Mouse (Mus musculus): Measurements from ENCODE around the gene Mphosph10.

The Mphosph10 gene

DNA sequence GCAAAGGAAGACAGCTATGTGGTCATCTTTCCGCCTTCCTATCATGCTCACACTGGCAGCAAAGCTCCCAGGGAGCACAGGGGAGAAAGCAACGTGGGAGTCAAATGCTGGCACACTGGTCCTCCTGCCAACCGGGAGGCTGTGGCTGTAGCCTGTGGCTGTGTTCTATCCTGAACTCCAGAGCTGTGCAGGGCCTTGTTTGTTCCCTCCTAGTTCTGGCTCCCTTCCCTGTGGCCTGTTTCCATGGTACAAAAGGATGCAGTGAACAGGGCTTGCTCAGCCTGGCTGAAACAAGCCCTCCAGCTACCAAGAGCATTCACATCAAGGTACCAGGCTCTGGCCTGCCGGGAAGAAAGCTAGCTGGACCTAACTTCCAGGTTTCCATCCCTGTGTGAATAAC lies 41.0 kb downstream of the Mphosph10 start:
- peak; percentile 87 for DNase-seq (ENCODE audit: low spot score)

DNA sequence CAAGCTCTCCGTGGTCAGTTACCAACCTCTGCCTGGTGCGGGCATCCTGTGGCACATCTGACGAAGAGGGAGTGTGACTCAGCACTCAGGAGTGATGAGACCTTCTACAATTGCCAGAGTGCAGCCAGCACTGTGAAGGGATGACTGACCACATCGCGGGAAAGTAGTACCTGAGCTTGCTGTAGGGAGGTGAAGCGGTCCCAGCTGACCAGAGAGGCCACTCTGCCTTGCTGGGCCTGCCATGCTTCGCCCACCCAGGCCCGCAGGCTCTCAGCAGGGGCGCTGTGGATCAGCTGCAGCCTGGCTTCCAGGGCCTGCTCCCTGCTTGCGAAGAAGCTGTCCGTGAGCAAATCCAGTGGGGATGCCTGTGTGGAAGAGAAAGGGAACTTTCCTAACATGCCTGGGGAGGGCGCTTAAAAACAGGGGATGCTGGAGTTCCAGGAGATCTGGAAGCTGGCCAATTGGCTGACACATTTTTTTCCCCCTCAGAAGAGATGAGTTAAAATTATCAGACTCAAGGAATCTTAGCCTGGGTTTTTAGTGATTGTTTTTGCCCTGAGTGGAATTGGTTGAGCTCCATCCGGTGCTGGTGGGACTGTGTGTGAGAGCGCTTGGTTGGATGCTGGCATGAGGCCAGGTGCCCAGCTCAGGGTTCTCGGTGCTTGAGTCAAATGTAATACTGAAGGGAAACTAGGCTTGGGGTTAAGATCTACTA lies 42.8 kb downstream of the Mphosph10 start:
- peak; percentile 44 for DNase-seq (ENCODE audit: low spot score)

DNA sequence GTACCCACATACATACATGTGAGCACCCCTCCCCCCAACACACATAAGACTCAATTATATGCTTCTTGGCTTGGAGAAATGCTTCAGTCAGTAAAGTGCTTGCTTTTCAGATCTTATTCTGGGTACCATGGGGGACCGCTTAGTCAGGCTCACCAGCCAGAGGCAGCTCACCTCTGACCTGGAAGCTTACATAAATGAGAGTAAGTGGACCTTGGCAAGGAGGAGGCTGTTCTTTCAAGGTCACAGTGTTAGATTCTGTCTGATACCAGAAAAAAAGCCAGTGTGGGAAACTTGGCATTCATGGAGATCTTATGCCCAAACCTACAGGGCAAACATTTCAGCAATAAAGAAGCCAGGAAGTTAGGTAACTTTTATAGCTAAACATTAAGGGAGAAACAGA lies 44.3 kb downstream of the Mphosph10 start:
- no peak for DNase-seq (ENCODE audit: low spot score)

DNA sequence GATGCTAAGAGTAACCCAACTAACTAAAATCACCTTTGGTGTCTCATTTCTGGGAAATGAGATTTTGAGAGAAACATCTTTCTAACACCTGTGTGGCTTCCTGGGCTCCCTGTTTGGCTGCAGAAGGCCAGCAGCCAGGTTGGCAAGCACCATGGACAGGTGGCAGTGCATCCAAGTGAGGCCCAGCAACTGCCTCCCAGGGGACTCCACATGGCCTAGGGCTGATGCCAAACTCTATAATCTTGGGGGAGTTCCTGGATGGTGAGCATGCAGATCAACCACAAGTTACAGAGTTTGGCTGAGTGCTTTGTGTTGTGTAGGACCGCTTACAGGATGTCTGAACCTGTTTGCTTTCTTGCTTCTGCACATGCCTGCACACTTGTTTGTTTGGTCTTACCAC lies 59.4 kb downstream of the Mphosph10 start:
- DNase-seq (ENCODE audit: low spot score): no peak

DNA sequence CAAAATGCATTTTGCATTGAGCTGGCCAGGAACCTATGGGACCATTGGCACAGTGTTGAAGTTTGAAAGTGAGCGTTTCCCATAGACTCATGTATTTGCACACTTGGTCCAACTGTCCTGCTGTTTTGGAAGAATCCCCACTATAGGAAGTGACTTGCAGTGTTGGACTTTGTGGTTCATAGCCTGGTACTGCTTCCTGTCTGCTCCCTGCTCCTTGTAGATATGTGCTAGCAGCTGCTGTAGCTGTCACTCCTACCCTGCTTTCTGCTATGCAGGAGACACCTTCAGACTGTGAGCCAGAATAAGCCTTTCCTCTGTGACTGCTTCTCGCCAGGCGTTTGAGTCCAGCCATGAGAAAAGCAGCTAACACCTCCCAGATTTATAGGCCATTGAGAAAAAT lies 60.8 kb downstream of the Mphosph10 start:
- DNase-seq (ENCODE audit: low spot score): no peak

DNA sequence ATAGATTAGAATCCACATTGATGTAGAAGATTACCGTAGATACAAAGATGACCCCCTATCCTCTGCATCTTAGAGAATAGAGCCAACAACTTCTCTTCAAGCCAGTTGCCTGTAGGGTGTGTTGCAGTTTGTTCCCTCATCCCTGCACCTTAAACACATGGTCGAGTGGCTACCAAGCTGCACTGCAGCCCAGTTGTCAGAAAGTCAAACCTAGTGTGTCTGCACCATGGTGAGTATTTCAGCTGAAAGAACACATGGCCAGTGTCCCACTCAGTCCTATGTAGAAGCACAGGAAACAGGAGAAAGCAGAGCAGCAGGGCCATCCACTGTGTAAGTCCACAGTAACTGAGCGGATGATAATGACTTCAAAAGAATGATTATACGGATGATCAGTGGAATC lies 64.6 kb downstream of the Mphosph10 start:
- DNase-seq (ENCODE audit: low spot score): no peak

DNA sequence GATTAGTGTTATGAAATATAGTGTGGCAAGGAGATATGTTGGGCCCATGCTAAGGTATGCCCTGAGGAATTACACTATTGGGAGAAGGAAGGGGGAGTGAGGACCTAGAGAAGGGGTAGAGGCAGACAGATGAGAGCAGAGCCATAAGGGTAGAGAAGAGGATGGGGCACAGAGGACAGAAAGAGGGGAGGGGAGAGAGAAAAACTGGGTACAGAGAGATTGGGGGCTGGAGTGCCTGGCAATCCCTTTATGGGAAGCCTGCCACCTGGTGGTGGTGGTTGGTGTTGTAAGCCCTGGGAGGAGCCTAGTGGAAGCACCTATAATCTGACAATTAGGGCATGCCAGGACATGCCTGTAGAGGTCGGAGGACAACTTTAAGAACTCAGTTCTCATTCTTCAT lies 65.2 kb downstream of the Mphosph10 start:
- peak; percentile 87 for DNase-seq (ENCODE audit: low spot score)
